Mouse (Mus musculus): Measurements from ENCODE around the gene Ccna2. TPM values are rescaled to one million over a fixed set of nuclear protein-coding genes. Genes with fewer than 3 reads are reported as not detected.
A peak's percentile ranks its signal among the peaks of the same experiment; 100 is the strongest.
"Not testable (repeated sequence)": the region's sequence is repeated elsewhere in the genome, so short reads cannot be mapped to it uniquely, and the experiment has no call there.

The Ccna2 gene
- 4.7 and 5.5 TPM in 2 replicates for polyA plus RNA-seq (2012; rRNA removed)

GRCm38 (mm10) chr3:36571827-36572378 is at the start of gene Ccna2:
Ccna2 (minus strand) TSS chr3:36572150.
- DNase-seq (ENCODE audit: low spot score), result peak; percentile 93

GRCm38 (mm10) chr3:36618181-36618580 is 46.2 kb upstream of the Ccna2 start:
- no peak for DNase-seq (ENCODE audit: low spot score)

GRCm38 (mm10) chr3:36613908-36614255 is 41.9 kb upstream of the Ccna2 start:
- DNase-seq (ENCODE audit: low spot score), result no peak

- DNase-seq (ENCODE audit: low spot score), result peak; percentile 71
These were observed 41.4 kb upstream of the Ccna2 start, which contains the start of gene Bbs7 for GRCm38 (mm10) chr3:36613202-36613907. Bbs7 (minus strand) TSS chr3:36613477.

- no peak for DNase-seq (ENCODE audit: low spot score)
These were observed 40.7 kb upstream of the Ccna2 start for GRCm38 (mm10) chr3:36612687-36613086.

GRCm38 (mm10) chr3:36605894-36606783 is 34.2 kb upstream of the Ccna2 start:
- DNase-seq (ENCODE audit: low spot score), result no peak

- not testable (repeated sequence) for DNase-seq (ENCODE audit: low spot score)
These were observed 27.8 kb upstream of the Ccna2 start for GRCm38 (mm10) chr3:36599773-36600172.

- DNase-seq (ENCODE audit: low spot score), result no peak
These were observed 26.9 kb upstream of the Ccna2 start for GRCm38 (mm10) chr3:36598811-36599210.

GRCm38 (mm10) chr3:36571361-36571826 is 556 bp downstream of the Ccna2 start:
- DNase-seq (ENCODE audit: low spot score), result no peak

- no peak for DNase-seq (ENCODE audit: low spot score)
These were observed 2.1 kb downstream of the Ccna2 start for GRCm38 (mm10) chr3:36569836-36570235.

- DNase-seq (ENCODE audit: low spot score), result no peak
These were observed 8.3 kb downstream of the Ccna2 start for GRCm38 (mm10) chr3:36563666-36564065.

GRCm38 (mm10) chr3:36559606-36560005 is 12.3 kb downstream of the Ccna2 start:
- DNase-seq (ENCODE audit: low spot score), result no peak

- DNase-seq (ENCODE audit: low spot score), result no peak
These were observed 14.3 kb downstream of the Ccna2 start for GRCm38 (mm10) chr3:36557601-36558000.

GRCm38 (mm10) chr3:36552406-36553047 is 19.4 kb downstream of the Ccna2 start, which contains the start of gene Exosc9:
Exosc9 (plus strand) TSS chr3:36552606.
- DNase-seq (ENCODE audit: low spot score), result peak; percentile 96

GRCm38 (mm10) chr3:36551851-36552384 is 20.0 kb downstream of the Ccna2 start:
- DNase-seq (ENCODE audit: low spot score), result no peak

- no peak for DNase-seq (ENCODE audit: low spot score)
These were observed 20.6 kb downstream of the Ccna2 start for GRCm38 (mm10) chr3:36551343-36551742.

- DNase-seq (ENCODE audit: low spot score), result no peak
These were observed 27.0 kb downstream of the Ccna2 start for GRCm38 (mm10) chr3:36544961-36545360.

GRCm38 (mm10) chr3:36541399-36541798 is 30.6 kb downstream of the Ccna2 start:
- no peak for DNase-seq (ENCODE audit: low spot score)

- no peak for DNase-seq (ENCODE audit: low spot score)
These were observed 31.2 kb downstream of the Ccna2 start for GRCm38 (mm10) chr3:36540756-36541155.

GRCm38 (mm10) chr3:36537701-36538470 is 34.1 kb downstream of the Ccna2 start:
- DNase-seq (ENCODE audit: low spot score), result no peak

GRCm38 (mm10) chr3:36536041-36536440 is 35.9 kb downstream of the Ccna2 start:
- DNase-seq (ENCODE audit: low spot score), result no peak

Measured in urinary bladder, adult 2 months (tissue).